Mouse (Mus musculus): ENCODE measurements around the gene Ogfrl1. TPM values are rescaled to one million over a fixed set of nuclear protein-coding genes. Genes with fewer than 3 reads are reported as not detected.

Ogfrl1 gene
- total RNA-seq (2023) = 119 and 125 TPM in 2 replicates

GRCm38 (mm10) chr1:23397623-23398022, at the start of gene Ogfrl1:
TSS of gene Ogfrl1 (minus strand) at chr1:23397772.

All from neutrophil, adult 65 days (primary cell).